Mouse (Mus musculus) neural tube, embryonic 14.5 days (tissue): ENCODE measurements at regions not wholly inside any gene's neighbourhood (a gene's known extent, or its start where the extent isn't known, plus 50 kb on each side); places are given as distances from the start of the nearest gene placed in this dataset.

ENCODE experiments used
- ATAC-seq: fragments of 200-750 bp; cut with Nextera tagmentation; 2 replicates; pipeline ENCODE4 v1.8.0; 2017; ENCODE audit warnings: low read depth, mild to moderate bottlenecking, moderate TSS enrichment, moderate library complexity
- H3K27ac ChIP-seq: fragments of 300-500 bp; sonication (generic); 2 replicates; pipeline ENCODE4 v1.5.1; 2014; ENCODE audit warnings: low read depth, mild to moderate bottlenecking, control low read depth, low read length, moderate library complexity, mixed read lengths
- H3K27me3 ChIP-seq: fragments of 300-500 bp; sonication (generic); 2 replicates; pipeline ENCODE4 v1.6.1; 2014; ENCODE audit warnings: low read length; ENCODE audit not compliant: control insufficient read depth, insufficient read depth
- H3K36me3 ChIP-seq: fragments of 300-500 bp; sonication (generic); 2 replicates; pipeline ENCODE4 v1.6.1; 2014; ENCODE audit warnings: low read length, mixed read lengths; ENCODE audit not compliant: control insufficient read depth, insufficient read depth
- H3K4me1 ChIP-seq: fragments of 300-500 bp; sonication (generic); 2 replicates; pipeline ENCODE4 v1.6.1; 2014; ENCODE audit warnings: low read length; ENCODE audit not compliant: control insufficient read depth, insufficient read depth
- H3K4me2 ChIP-seq: fragments of 300-500 bp; sonication (generic); 2 replicates; pipeline ENCODE4 v1.6.1; 2014; ENCODE audit warnings: mild to moderate bottlenecking, low read depth, low read length, control low read depth
- H3K4me3 ChIP-seq: fragments of 300-500 bp; sonication (generic); 2 replicates; pipeline ENCODE4 v1.5.1; 2014; ENCODE audit warnings: low read depth, low read length, control low read depth, mixed read lengths
- H3K9ac ChIP-seq: fragments of 300-500 bp; sonication (generic); replicated peaks from 2 replicates; pipeline ENCODE4 v1.6.1; 2014; ENCODE audit warnings: low read depth, mild to moderate bottlenecking, control low read depth, low read length, mixed read lengths
- H3K9me3 ChIP-seq: fragments of 300-500 bp; sonication (generic); 2 replicates; pipeline ENCODE4 v1.6.1; 2016; ENCODE audit warnings: low read length; ENCODE audit not compliant: control insufficient read depth
- WGBS: fragments of 180-500 bp; shearing (Covaris S2); extraction: QIAGEN DNeasy Blood & Tissue Kit; methylation state at CpG from one replicate; pipeline ENCODE4 v1.1.7; 2014; 5-methylcytosine and 5-hydroxymethylcytosine counted together

DNA sequence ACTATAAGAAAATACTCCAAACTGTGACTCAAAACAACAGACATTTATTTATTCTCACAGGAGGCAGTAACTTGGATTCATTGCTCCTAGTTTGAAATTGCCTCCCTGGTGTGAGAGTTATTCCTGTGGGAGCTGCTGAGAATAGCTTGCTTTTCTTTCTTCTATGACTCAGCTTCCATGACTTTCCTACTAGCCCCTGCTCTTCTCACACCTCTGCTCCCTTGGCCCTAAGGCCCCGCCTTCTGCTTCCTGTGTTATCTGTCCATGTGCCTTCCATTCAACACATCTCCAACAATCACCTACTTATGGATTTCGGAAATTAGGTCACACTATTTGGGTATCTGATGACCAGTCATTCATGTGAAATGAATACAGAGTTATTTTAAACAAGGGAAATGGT lies 865.6 kb downstream of the Jrkl start:
- Histone ChIP-seq H3K9ac (no peak overlapping the region), H3K4me1 (no peaks in the 10 kb centered on the region), H3K27me3 (no peaks in the 10 kb centered on the region), H3K4me3 (no peak overlapping the region), H3K27ac (no peak overlapping the region), H3K4me2 (no peak overlapping the region), H3K9me3 (no peaks in the 10 kb centered on the region), H3K36me3 (no peaks in the 10 kb centered on the region)
- WGBS, result 79% methylated on average over 2 of the region's 2 CpGs
- no peak for ATAC-seq

DNA sequence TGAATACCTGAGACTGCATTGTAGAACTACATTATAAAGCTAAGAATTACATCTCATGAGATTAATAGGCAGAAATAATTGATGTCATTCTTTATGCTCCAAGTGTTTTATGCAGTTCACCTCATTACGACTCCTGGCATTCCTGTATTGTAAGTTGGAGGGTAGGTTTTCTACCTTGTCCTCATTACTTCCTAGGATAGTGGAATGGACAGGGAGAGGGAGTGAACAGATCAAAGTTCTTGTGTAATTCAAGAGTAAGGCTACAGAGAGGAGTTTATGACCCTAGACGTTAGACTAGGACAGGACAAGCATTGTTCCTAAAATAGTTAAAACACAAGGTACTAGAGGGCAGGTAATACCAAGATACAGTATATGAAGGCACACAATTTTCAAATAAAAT lies 901.3 kb downstream of the Jrkl start:
- Histone ChIP-seq H3K4me2 (no peak overlapping the region), H3K9me3 (no peaks in the 10 kb centered on the region), H3K4me3 (no peak overlapping the region), H3K27me3 (no peaks in the 10 kb centered on the region), H3K27ac (no peak overlapping the region), H3K36me3 (no peaks in the 10 kb centered on the region), H3K4me1 (no peaks in the 10 kb centered on the region), H3K9ac (no peak overlapping the region)
- 54% methylated on average over 2 of the region's 2 CpGs for WGBS
- no peak for ATAC-seq

DNA sequence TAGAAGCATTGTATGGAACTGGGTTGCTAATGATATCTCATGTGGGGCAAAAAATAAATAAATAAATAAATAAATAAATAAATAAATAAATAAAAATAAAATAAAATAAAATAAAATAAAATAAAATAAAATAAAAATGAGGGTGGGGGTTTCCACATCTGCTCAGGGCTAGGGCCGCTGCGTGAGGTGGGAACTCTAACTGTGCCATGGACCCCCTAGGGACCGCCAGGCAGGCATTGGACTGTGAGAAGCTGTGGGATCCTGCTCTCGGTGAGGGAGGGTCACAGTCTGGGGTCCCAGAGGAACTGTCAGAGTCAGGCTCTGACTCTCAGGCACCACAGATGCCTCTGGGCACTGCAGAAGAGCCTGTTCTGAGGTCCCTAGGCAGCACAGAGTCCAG lies 904.2 kb downstream of the Jrkl start:
- no peak overlapping the region for H3K4me3 ChIP-seq
- no peaks in the 10 kb centered on the region for H3K36me3 ChIP-seq
- H3K4me2 ChIP-seq, result no peak overlapping the region
- no peaks in the 10 kb centered on the region for H3K9me3 ChIP-seq
- no peak overlapping the region for H3K27ac ChIP-seq
- H3K27me3 ChIP-seq, result no peaks in the 10 kb centered on the region
- H3K4me1 ChIP-seq, result no peaks in the 10 kb centered on the region
- ATAC-seq, result peak; percentile 51; the same call in 1 of the 2 replicates
- 88% methylated on average over 4 of the region's 4 CpGs for WGBS
- H3K9ac ChIP-seq, result no peak overlapping the region

DNA sequence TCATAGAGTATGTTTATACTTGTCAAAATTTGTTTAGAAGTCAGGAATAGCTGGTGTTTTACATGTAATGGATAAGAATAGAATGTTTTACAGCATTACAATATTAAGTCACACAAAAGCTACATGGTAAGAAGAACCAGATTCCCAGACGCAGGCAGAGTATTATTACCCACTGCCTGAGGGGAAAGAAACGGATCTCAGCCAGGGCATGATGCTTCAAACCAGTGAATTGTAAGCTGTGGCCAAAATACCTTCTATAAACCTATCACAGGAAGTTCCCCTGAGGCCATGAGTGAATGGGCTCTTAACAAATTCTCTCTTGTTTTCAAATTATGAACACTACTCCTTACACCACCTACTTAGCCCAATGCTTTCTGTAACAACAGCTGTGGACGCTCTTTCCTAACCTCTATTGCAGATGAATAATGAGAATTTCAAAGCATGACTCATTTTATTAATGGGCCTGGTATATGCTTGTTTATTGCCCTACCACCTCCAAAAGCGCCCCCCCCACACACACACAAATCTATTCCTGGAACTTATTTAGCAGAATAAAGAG lies 932.0 kb downstream of the Jrkl start:
- Histone ChIP-seq H3K36me3 (no peaks in the 10 kb centered on the region), H3K9me3 (no peaks in the 10 kb centered on the region), H3K27me3 (no peaks in the 10 kb centered on the region), H3K4me1 (no peaks in the 10 kb centered on the region), H3K4me2 (no peak overlapping the region), H3K27ac (no peak overlapping the region), H3K4me3 (no peak overlapping the region), H3K9ac (no peak overlapping the region)
- 73% methylated on average over 4 of the region's 4 CpGs for WGBS
- ATAC-seq, result no peak

DNA sequence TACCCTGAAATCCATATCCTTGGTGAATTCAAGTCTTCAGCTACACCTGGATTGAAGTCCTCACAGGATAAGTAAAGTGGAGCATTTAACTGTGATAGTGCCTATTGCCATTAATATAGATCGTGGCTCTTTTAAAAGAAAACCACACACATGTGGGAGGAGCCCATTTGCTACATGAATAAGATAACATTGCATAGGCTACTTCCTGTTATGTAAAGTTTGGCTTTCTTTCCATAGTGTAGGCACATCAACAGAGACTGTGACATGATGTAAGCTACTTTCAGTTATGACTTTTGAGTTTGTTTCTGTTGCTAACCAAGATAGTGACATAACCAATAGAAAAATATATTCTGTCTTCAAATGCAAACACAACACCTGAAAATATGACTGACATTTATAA lies 932.6 kb downstream of the Jrkl start:
- H3K4me3 ChIP-seq, result no peak overlapping the region
- no peak overlapping the region for H3K4me2 ChIP-seq
- H3K27ac ChIP-seq, result no peak overlapping the region
- no peaks in the 10 kb centered on the region for H3K27me3 ChIP-seq
- no peak overlapping the region for H3K9ac ChIP-seq
- no peaks in the 10 kb centered on the region for H3K36me3 ChIP-seq
- WGBS, result 88% methylated on average over 1 of the region's 1 CpGs
- no peaks in the 10 kb centered on the region for H3K4me1 ChIP-seq
- ATAC-seq, result no peak
- no peaks in the 10 kb centered on the region for H3K9me3 ChIP-seq
